Mouse (Mus musculus): ENCODE data around the gene Supt3. TPM values are rescaled to one million over a fixed set of nuclear protein-coding genes. Genes with fewer than 3 reads are reported as not detected.

The Supt3 gene
- polyA plus RNA-seq, 1 experiment from 2014 or later: 23.7 TPM

DNA sequence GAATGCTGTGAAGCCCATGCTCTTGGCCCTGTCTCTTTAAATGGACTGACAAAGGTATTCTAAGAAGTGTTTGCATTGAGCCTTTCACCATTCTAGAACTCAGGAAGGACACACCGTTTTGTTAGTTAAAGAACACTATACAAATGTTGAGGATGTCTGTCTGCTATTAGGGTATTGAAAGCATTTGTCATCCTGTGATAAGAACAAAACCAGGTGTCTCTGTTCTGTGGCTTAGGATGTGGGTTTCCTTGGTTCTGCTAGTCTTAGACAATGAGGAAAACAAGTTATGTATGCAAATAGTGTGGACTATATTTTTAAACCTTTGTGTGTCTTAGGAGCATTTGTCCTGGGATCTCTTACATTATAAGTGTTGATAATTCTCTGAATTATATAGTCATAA, 116.6 kb downstream of the Supt3 start:
- Histone ChIP-seq H3K9ac (ENCODE audit: low read length) (no peak overlapping the region), H3K4me3 (ENCODE audit: control insufficient read depth in 1 of 2, insufficient read depth in 1 of 2, low read depth in 1 of 2, low read length in 2 of 2) (no peak overlapping the region), H3K27me3 (ENCODE audit: control insufficient read depth, insufficient read depth, low read length) (no peaks in the 10 kb centered on the region), H3K4me2 (ENCODE audit: low read length) (no peak overlapping the region), H3K36me3 (ENCODE audit: control insufficient read depth, insufficient read depth, low read length) (no peaks in the 10 kb centered on the region), H3K27ac (replicated peaks in 1 of 2; ENCODE audit: control insufficient read depth in 1 of 2, insufficient read depth in 1 of 2, low read depth in 2 of 2, low read length in 2 of 2) (no peak overlapping the region), H3K4me1 (ENCODE audit: control insufficient read depth in 2 of 2, insufficient read depth in 2 of 2, low read length in 2 of 2) (no peaks in the 10 kb centered on the region), H3K9me3 (ENCODE audit: control insufficient read depth, low read length) (no peaks in the 10 kb centered on the region)
- WGBS: 54% methylated on average over 1 of the region's 1 CpGs
- ATAC-seq (ENCODE audit: insufficient number of reproducible peaks, insufficient read depth, low FRiP score, low read depth): no peak

DNA sequence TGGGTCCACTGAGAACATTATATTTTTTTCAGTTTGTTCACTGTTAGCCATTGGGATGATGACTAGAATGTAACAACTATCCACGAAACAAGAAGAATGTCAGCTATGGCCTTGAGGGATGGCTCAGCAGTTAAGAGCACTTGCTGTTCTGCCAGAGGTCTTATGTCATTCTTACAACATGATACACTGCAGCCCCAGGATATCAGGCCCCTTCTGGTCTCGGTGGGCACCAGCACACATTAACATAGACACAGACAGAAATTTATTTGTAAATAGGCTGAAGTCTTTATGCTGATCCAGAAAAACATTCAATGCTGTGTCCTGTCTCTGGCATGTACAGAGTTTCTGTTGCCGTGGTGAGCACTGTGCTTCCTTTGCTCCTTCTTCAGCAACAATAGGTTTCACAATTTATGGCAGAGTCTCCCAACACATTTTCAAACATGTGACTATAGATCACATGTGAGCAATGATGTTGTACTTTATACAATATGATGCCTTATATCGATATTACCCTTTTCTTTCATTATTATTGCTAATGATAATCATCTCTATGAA, 166.7 kb downstream of the Supt3 start:
- Histone ChIP-seq H3K4me2 (ENCODE audit: low read length) (no peak overlapping the region), H3K4me1 (ENCODE audit: control insufficient read depth in 2 of 2, insufficient read depth in 2 of 2, low read length in 2 of 2) (no peaks in the 10 kb centered on the region; a peak in 1 of 4 replicates), H3K27ac (replicated peaks in 1 of 2; ENCODE audit: control insufficient read depth in 1 of 2, insufficient read depth in 1 of 2, low read depth in 2 of 2, low read length in 2 of 2) (no peak overlapping the region), H3K4me3 (ENCODE audit: control insufficient read depth in 1 of 2, insufficient read depth in 1 of 2, low read depth in 1 of 2, low read length in 2 of 2) (no peak overlapping the region), H3K9me3 (ENCODE audit: control insufficient read depth, low read length) (no peaks in the 10 kb centered on the region), H3K36me3 (ENCODE audit: control insufficient read depth, insufficient read depth, low read length) (no peaks in the 10 kb centered on the region), H3K9ac (ENCODE audit: low read length) (no peak overlapping the region), H3K27me3 (ENCODE audit: control insufficient read depth, insufficient read depth, low read length) (no peaks in the 10 kb centered on the region)
- 68% methylated on average over 4 of the region's 4 CpGs for WGBS
- no peak for ATAC-seq (ENCODE audit: insufficient number of reproducible peaks, insufficient read depth, low FRiP score, low read depth)

DNA sequence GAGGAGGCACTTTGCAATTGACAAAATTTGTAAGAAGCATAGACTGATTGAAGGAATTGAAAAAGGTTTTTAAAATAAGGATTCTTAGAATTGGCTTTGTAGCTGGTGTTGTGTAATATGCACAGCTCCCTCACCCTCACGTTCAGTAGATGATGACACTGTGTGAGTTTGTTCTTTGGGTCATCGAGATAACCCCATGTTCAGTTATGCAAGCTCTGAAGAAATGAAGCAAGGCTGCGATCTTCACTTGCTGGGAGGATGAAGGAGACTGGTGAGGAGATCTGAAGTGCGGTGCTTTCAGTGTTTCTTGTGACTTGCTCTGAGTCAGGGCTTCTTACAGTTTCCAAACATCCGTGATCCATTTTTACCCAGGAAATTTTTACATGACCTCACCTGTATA, 168.4 kb downstream of the Supt3 start:
- WGBS: 87% methylated on average over 5 of the region's 5 CpGs
- Histone ChIP-seq H3K4me1 (ENCODE audit: control insufficient read depth in 2 of 2, insufficient read depth in 2 of 2, low read length in 2 of 2) (no peaks in the 10 kb centered on the region; a peak in 1 of 4 replicates), H3K9ac (ENCODE audit: low read length) (no peak overlapping the region), H3K27me3 (ENCODE audit: control insufficient read depth, insufficient read depth, low read length) (no peaks in the 10 kb centered on the region), H3K4me2 (ENCODE audit: low read length) (no peak overlapping the region), H3K9me3 (ENCODE audit: control insufficient read depth, low read length) (no peaks in the 10 kb centered on the region), H3K36me3 (ENCODE audit: control insufficient read depth, insufficient read depth, low read length) (no peaks in the 10 kb centered on the region), H3K27ac (replicated peaks in 1 of 2; ENCODE audit: control insufficient read depth in 1 of 2, insufficient read depth in 1 of 2, low read depth in 2 of 2, low read length in 2 of 2) (no peak overlapping the region), H3K4me3 (ENCODE audit: control insufficient read depth in 1 of 2, insufficient read depth in 1 of 2, low read depth in 1 of 2, low read length in 2 of 2) (no peak overlapping the region)
- ATAC-seq (ENCODE audit: insufficient number of reproducible peaks, insufficient read depth, low FRiP score, low read depth): no peak

DNA sequence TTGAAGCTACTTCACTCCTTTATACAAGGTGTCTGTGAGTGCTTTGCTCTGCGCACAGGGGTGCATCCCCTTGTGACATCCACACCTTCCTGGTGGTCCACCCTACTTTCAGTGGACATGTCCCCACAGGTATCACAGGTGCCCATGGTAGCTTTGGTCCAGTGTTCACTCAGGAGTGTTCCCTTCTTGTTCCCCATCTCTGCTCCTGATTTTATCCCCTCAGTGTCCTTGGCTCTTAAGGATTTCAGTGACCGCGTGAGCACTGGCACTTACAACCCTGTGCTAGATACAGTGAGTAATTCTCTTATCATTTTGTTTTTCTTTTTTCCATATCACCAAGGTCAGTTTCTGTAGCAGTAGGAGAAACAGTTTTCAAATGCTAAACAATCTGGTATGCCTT, 171.4 kb downstream of the Supt3 start:
- WGBS: 52% methylated on average over 3 of the region's 3 CpGs
- H3K27me3 ChIP-seq (ENCODE audit: control insufficient read depth, insufficient read depth, low read length): no peaks in the 10 kb centered on the region
- ATAC-seq (ENCODE audit: insufficient number of reproducible peaks, insufficient read depth, low FRiP score, low read depth): no peak
- no peak overlapping the region for H3K4me3 ChIP-seq (ENCODE audit: control insufficient read depth in 1 of 2, insufficient read depth in 1 of 2, low read depth in 1 of 2, low read length in 2 of 2)
- H3K36me3 ChIP-seq (ENCODE audit: control insufficient read depth, insufficient read depth, low read length): no peaks in the 10 kb centered on the region
- H3K9ac ChIP-seq (ENCODE audit: low read length): no peak overlapping the region
- no peaks in the 10 kb centered on the region for H3K9me3 ChIP-seq (ENCODE audit: control insufficient read depth, low read length)
- no peak overlapping the region for H3K27ac ChIP-seq (replicated peaks in 1 of 2; ENCODE audit: control insufficient read depth in 1 of 2, insufficient read depth in 1 of 2, low read depth in 2 of 2, low read length in 2 of 2)
- no peak overlapping the region for H3K4me2 ChIP-seq (ENCODE audit: low read length)
- H3K4me1 ChIP-seq (ENCODE audit: control insufficient read depth in 2 of 2, insufficient read depth in 2 of 2, low read length in 2 of 2): no peaks in the 10 kb centered on the region; a peak in 1 of 4 replicates

DNA sequence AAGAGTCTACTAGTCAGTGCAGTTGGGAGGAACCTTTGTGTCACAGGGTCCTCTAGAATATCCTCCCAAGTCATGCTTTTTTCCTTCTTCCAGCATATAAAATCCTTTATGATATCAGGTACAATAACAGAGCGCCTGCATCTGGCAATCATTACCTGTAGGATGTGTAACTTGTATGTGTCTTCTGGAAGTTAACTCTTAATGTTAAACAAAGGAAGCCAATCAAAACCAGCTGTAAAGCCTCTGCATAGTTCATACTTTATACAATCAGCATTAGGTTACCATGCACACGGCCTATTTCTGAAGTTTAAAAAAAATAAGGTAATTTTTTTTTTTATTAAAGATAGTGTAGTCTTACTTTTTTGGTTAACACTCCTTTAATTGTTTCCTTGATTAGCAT, 179.7 kb downstream of the Supt3 start:
- Histone ChIP-seq H3K9ac (ENCODE audit: low read length) (no peak overlapping the region), H3K27me3 (ENCODE audit: control insufficient read depth, insufficient read depth, low read length) (no peaks in the 10 kb centered on the region), H3K4me1 (ENCODE audit: control insufficient read depth in 2 of 2, insufficient read depth in 2 of 2, low read length in 2 of 2) (no peaks in the 10 kb centered on the region), H3K36me3 (ENCODE audit: control insufficient read depth, insufficient read depth, low read length) (no peaks in the 10 kb centered on the region), H3K27ac (replicated peaks in 1 of 2; ENCODE audit: control insufficient read depth in 1 of 2, insufficient read depth in 1 of 2, low read depth in 2 of 2, low read length in 2 of 2) (no peak overlapping the region), H3K4me3 (ENCODE audit: control insufficient read depth in 1 of 2, insufficient read depth in 1 of 2, low read depth in 1 of 2, low read length in 2 of 2) (no peak overlapping the region), H3K9me3 (ENCODE audit: control insufficient read depth, low read length) (no peaks in the 10 kb centered on the region), H3K4me2 (ENCODE audit: low read length) (no peak overlapping the region)
- WGBS: 84% methylated on average over 2 of the region's 2 CpGs
- no peak for ATAC-seq (ENCODE audit: insufficient number of reproducible peaks, insufficient read depth, low FRiP score, low read depth)

DNA sequence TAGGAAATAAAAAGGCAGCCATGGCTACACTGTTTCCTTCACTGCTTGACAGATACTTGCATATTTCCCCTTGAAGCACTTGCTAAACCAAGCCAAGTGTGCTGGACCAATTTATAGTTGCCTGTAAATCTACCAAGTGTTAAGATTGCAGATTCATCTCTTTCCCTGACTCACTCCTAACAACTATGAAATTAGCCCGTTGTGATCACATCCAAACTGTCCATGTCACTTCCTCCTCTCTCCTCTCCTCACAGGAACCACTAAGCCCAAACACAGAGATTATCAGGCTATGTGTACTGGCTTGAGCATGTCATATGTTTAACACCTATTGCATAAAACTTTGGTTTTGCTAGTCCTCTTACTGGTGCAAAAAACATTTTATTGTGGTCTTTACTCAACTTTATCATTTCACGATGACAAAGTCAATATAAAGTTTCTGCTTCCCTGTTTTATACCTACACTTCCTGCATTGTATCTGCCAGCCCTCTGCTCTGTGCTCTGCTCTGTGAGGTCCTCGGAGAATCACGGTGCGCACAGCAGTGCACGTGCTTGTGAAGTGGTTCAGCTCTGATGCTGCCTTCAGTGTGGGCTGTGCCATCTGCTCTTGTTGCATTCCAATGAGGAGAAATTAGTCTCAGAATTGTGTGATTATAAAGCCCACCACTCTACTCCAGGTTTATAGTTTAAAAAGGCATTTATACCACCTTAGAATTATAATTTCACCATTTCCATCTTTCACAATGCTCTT, 186.3 kb downstream of the Supt3 start:
- H3K36me3 ChIP-seq (ENCODE audit: control insufficient read depth, insufficient read depth, low read length): no peaks in the 10 kb centered on the region
- 74% methylated on average over 6 of the region's 6 CpGs for WGBS
- no peak overlapping the region for H3K4me3 ChIP-seq (ENCODE audit: control insufficient read depth in 1 of 2, insufficient read depth in 1 of 2, low read depth in 1 of 2, low read length in 2 of 2)

DNA sequence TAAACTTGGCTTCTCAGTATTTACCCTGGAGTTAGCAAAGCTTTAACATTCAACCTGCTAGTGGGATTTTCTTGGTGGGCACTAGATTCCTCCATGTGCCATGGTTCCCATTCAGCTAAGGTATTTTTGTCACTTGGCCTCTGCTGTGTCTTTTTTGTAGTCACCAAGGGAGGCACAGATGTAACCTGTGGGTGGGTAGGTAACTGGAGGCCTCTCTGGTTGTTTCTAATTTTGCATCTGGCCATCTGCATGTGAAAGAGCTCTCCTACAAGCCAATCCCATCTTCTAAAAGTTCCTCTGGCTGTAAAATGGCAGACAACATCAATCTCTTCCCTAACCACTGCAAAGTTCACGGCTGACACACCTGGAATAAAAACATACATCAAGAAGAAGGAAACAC, 190.2 kb downstream of the Supt3 start:
- no peak for ATAC-seq (ENCODE audit: insufficient number of reproducible peaks, insufficient read depth, low FRiP score, low read depth)
- Histone ChIP-seq H3K9me3 (ENCODE audit: control insufficient read depth, low read length) (no peaks in the 10 kb centered on the region), H3K9ac (ENCODE audit: low read length) (no peak overlapping the region), H3K27ac (replicated peaks in 1 of 2; ENCODE audit: control insufficient read depth in 1 of 2, insufficient read depth in 1 of 2, low read depth in 2 of 2, low read length in 2 of 2) (no peak overlapping the region), H3K4me3 (ENCODE audit: control insufficient read depth in 1 of 2, insufficient read depth in 1 of 2, low read depth in 1 of 2, low read length in 2 of 2) (no peak overlapping the region), H3K36me3 (ENCODE audit: control insufficient read depth, insufficient read depth, low read length) (no peaks in the 10 kb centered on the region), H3K4me2 (ENCODE audit: low read length) (no peak overlapping the region), H3K4me1 (ENCODE audit: control insufficient read depth in 2 of 2, insufficient read depth in 2 of 2, low read length in 2 of 2) (peaks cover 3 to 7% of the 10 kb centered on the region in 2 experiments; a peak in 1 of 4 replicates), H3K27me3 (ENCODE audit: control insufficient read depth, insufficient read depth, low read length) (no peaks in the 10 kb centered on the region)
- WGBS: 94% methylated on average over 1 of the region's 1 CpGs

More for the DNA sequence above, 186.3 kb downstream of the Supt3 start:
- Histone ChIP-seq H3K4me1 (ENCODE audit: control insufficient read depth in 2 of 2, insufficient read depth in 2 of 2, low read length in 2 of 2) (no peaks in the 10 kb centered on the region), H3K9me3 (ENCODE audit: control insufficient read depth, low read length) (no peaks in the 10 kb centered on the region), H3K9ac (ENCODE audit: low read length) (no peak overlapping the region), H3K27me3 (ENCODE audit: control insufficient read depth, insufficient read depth, low read length) (no peaks in the 10 kb centered on the region), H3K4me2 (ENCODE audit: low read length) (no peak overlapping the region), H3K27ac (replicated peaks in 1 of 2; ENCODE audit: control insufficient read depth in 1 of 2, insufficient read depth in 1 of 2, low read depth in 2 of 2, low read length in 2 of 2) (no peak overlapping the region)
- no peak for ATAC-seq (ENCODE audit: insufficient number of reproducible peaks, insufficient read depth, low FRiP score, low read depth)

DNA sequence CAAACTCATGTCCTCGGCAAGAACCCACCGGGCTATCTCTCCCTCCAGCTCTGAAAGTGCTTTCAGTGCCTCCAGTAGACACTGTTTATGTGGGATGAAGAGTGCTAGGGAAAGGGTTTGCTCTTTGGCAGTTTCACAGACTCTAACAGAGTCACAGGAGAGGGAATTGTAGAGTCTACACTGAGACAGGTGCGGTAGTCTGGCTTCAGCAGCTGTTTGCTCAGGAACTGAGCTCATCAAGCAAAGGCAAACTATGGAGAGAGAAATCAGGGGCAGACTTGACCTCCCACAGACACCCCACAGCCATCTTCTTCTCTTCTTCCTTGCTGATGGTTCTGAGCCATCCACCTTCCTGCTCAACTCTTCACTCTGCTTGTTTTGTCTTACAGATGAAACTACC, 193.3 kb downstream of the Supt3 start:
- Histone ChIP-seq H3K9me3 (ENCODE audit: control insufficient read depth, low read length) (no peaks in the 10 kb centered on the region), H3K4me3 (ENCODE audit: control insufficient read depth in 1 of 2, insufficient read depth in 1 of 2, low read depth in 1 of 2, low read length in 2 of 2) (no peak overlapping the region), H3K36me3 (ENCODE audit: control insufficient read depth, insufficient read depth, low read length) (no peaks in the 10 kb centered on the region), H3K4me2 (ENCODE audit: low read length) (no peak overlapping the region), H3K27me3 (ENCODE audit: control insufficient read depth, insufficient read depth, low read length) (no peaks in the 10 kb centered on the region), H3K9ac (ENCODE audit: low read length) (no peak overlapping the region), H3K27ac (replicated peaks in 1 of 2; ENCODE audit: control insufficient read depth in 1 of 2, insufficient read depth in 1 of 2, low read depth in 2 of 2, low read length in 2 of 2) (no peak overlapping the region), H3K4me1 (ENCODE audit: control insufficient read depth in 2 of 2, insufficient read depth in 2 of 2, low read length in 2 of 2) (peaks cover 3 to 7% of the 10 kb centered on the region in 2 experiments; a peak in 2 of 4 replicates)
- 91% methylated on average over 3 of the region's 3 CpGs for WGBS
- no peak for ATAC-seq (ENCODE audit: insufficient number of reproducible peaks, insufficient read depth, low FRiP score, low read depth)
